Mouse (Mus musculus): ENCODE data around the gene Fbxl4. TPM values are rescaled to one million over a fixed set of nuclear protein-coding genes. Genes with fewer than 3 reads are reported as not detected.

Gene Fbxl4
- 10 to 100 TPM; 16.7 to 26.1 TPM for total RNA-seq (2023)

DNA sequence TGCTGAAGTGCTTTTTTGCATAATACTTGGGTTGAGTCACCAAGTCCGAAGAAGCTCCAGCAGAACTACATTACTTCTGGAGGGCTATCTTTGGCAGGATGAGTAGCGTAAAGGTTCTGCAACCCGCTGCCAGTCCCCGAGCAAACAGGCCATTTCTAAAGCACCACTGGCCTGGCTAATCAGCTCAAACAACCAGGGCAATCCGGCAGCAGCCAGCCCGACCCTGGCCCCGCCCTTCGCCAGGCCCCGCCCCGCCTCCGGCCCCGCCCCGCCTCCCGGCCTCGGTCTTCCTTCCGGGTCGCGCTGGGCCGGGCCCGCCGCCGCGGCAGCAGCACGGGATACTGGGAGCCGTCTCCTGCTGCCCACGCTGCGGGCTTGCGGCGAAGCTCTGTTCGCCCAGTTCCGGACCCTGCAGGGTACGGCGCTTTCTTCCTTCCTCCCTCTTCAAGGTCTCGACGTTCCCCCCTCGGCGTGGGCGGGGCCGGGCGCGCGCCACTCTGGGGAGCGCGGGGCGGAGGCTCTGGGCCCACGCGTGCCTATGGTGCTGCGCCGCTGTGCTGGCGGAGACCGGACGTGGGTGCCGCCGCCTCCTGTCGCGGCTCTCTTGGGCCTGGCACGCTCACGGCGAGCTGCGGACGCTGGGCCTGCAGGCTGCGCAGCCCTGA, at the start of gene Fbxl4:
Gene Fbxl4 (plus strand): TSS at position 278 of the 665 bp plus-strand sequence.

Other genes with a start within 250 kb of the Fbxl4 start
- not detected for gene Pou3f2, start 130.8 kb downstream of the Fbxl4 start, total RNA-seq (2023)

Data from B cell, adult 67 days (primary cell).